Mouse (Mus musculus) neural tube, embryonic 11.5 days (tissue): ENCODE data around the gene Zfp683. TPM values are rescaled to one million over a fixed set of nuclear protein-coding genes. Genes with fewer than 3 reads are reported as not detected.
A peak's percentile ranks its signal among the peaks of the same experiment; 100 is the strongest.

ENCODE experiments used
- ATAC-seq: fragments of 200-750 bp; cut with Nextera tagmentation; 2 replicates; pipeline ENCODE4 v1.8.0; 2017; ENCODE audit warnings: moderate number of reproducible peaks, mild to moderate bottlenecking, moderate TSS enrichment, moderate library complexity; ENCODE audit not compliant: insufficient read depth, low FRiP score, low TSS enrichment
- DNase-seq: peaks from one replicate; pipeline ENCODE4 v3.0.0-alpha.2; 2015; ENCODE audit warnings: low spot score
- H3K27ac ChIP-seq: fragments of 300-500 bp; sonication (generic); 2 replicates; pipeline ENCODE4 v1.5.1; 2014; ENCODE audit warnings: low read depth, mild to moderate bottlenecking, low read length
- H3K27me3 ChIP-seq: fragments of 300-500 bp; sonication (generic); 2 replicates; pipeline ENCODE4 v1.6.1; 2014; ENCODE audit warnings: mild to moderate bottlenecking, low read length, mixed read lengths; ENCODE audit not compliant: control insufficient read depth, insufficient read depth
- H3K36me3 ChIP-seq: fragments of 300-500 bp; sonication (generic); 2 replicates; pipeline ENCODE4 v1.6.1; 2014; ENCODE audit warnings: mild to moderate bottlenecking, low read length, moderate library complexity, mixed read lengths; ENCODE audit not compliant: control insufficient read depth, insufficient read depth
- H3K4me1 ChIP-seq: fragments of 300-500 bp; sonication (generic); 2 replicates; pipeline ENCODE4 v1.6.1; 2014; ENCODE audit warnings: low read length, mixed read lengths; ENCODE audit not compliant: control insufficient read depth, insufficient read depth
- H3K4me2 ChIP-seq: fragments of 300-500 bp; sonication (generic); 2 replicates; pipeline ENCODE4 v1.6.1; 2014; ENCODE audit warnings: low read depth, mild to moderate bottlenecking, moderate library complexity
- H3K4me3 ChIP-seq: fragments of 300-500 bp; sonication (generic); 2 replicates; pipeline ENCODE4 v1.5.1; 2014; ENCODE audit warnings: low read depth, low read length
- H3K9ac ChIP-seq: fragments of 300-500 bp; sonication (generic); 2 replicates; pipeline ENCODE4 v1.6.1; 2014; ENCODE audit warnings: mild to moderate bottlenecking, low read length
- H3K9me3 ChIP-seq: fragments of 300-500 bp; sonication (generic); 2 replicates; pipeline ENCODE4 v1.6.1; 2016; ENCODE audit warnings: low read length; ENCODE audit not compliant: control insufficient read depth
- WGBS: fragments of 180-500 bp; shearing (Covaris S2); extraction: QIAGEN DNeasy Blood & Tissue Kit; methylation state at CpG from one replicate; pipeline ENCODE4 v1.1.7; 2014; 5-methylcytosine and 5-hydroxymethylcytosine counted together
- polyA plus RNA-seq: library from polyadenylated mRNA; unstranded; fragments of >200 nt; fragmentation: Nextera tagmentation; extraction: Ambion mirVana; gene quantifications from 2 replicates; pipeline ENCODE4 v1.2.1, GENCODE M21; 2014

Gene Zfp683
- not detected in 2 replicates for polyA plus RNA-seq

DNA sequence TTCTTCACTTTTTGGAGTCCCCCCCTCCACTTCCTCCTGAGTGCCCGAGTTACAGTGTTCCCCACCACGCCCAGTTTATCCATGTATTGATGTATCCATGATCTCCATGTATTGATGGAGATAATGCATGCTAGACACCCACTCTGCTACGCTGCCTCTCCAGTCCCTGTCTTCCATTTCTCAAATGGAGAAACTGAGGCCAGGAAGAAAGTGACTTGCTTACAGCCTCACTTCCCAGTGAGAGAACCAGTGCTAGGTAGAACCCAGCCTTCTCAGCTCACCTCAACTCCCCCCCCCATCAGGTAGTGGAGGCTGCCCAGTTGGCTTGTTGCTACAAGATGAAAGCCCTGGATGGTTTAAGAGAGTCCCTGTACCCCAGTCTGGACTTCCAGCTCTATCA, at the start of gene Zfp683:
TSS of gene Zfp683 (plus strand) at position 301 of the 400 bp plus-strand sequence.
- ATAC-seq = no peak
- 85% methylated on average over 3 of the region's 3 CpGs for WGBS
- no peaks in the 10 kb centered on the region for H3K36me3 ChIP-seq
- H3K9me3 ChIP-seq = no peaks in the 10 kb centered on the region
- DNase-seq = no peak
- no peak within 1 kb of the TSS for H3K27ac ChIP-seq
- no peaks in the 10 kb centered on the region for H3K4me1 ChIP-seq
- no peak within 1 kb of the TSS for H3K9ac ChIP-seq
- no peak within 1 kb of the TSS for H3K4me2 ChIP-seq
- no peaks in the 10 kb centered on the region for H3K27me3 ChIP-seq
- H3K4me3 ChIP-seq = no peak within 1 kb of the TSS

DNA sequence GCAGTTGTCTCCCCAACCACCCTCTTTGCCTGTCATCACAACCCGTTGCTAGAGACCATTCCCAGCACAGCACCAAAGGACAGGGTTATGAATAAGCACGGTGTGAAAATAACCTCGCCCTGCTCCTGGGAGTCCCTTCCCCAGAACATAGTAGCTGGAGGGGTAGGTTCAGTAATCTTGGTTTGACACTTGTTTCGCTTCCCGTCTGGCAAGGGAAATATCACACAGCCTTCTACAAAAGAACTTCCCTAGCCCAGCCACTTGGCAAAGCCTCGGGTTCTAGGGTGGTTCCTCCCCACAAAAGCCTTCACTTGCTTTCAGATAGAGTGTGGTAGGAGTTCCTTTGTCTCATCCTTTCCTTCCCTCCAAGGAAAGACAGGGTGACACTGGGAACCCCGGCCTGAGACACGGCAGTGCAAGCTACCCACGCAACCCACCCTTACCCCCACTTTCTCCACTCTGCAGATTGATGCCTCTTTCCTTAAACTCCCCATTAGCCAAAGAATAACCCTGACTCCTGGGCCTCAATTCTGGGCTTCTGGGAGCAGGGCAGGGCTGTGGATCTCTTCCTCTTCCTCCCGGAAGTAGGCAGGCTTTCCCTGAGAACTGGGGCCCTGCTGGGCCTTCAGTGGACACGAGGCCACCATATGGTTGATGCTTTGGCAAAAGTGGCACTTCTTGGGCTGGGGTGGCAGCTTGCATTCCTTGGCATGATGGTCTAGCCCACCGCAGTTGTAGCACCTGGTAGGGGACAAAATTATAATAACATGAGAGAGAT, 47.9 kb upstream of the Zfp683 start:
- Histone ChIP-seq H3K36me3 (no peaks in the 10 kb centered on the region), H3K4me2 (no peak overlapping the region), H3K4me3 (no peak overlapping the region), H3K27me3 (no peaks in the 10 kb centered on the region), H3K4me1 (no peaks in the 10 kb centered on the region), H3K27ac (no peak overlapping the region), H3K9me3 (no peaks in the 10 kb centered on the region), H3K9ac (no peak overlapping the region)
- DNase-seq (no peak), ATAC-seq (no peak)
- WGBS = 85% methylated on average over 12 of the region's 12 CpGs

- ATAC-seq (no peak), DNase-seq (no peak)
- no peaks in the 10 kb centered on the region for H3K9me3 ChIP-seq
- H3K27ac ChIP-seq = no peak overlapping the region
- H3K36me3 ChIP-seq = no peaks in the 10 kb centered on the region
- no peaks in the 10 kb centered on the region for H3K4me1 ChIP-seq
- WGBS = 94% methylated on average over 3 of the region's 3 CpGs
- no peaks in the 10 kb centered on the region for H3K27me3 ChIP-seq
- H3K9ac ChIP-seq = no peak overlapping the region
- no peak overlapping the region for H3K4me3 ChIP-seq
- no peak overlapping the region for H3K4me2 ChIP-seq
These were observed 46.8 kb upstream of the Zfp683 start for GRCm38 (mm10) chr4:134006845-134007244.

GRCm38 (mm10) chr4:134009709-134010108, 43.9 kb upstream of the Zfp683 start:
- Histone ChIP-seq H3K4me3 (no peak overlapping the region), H3K36me3 (no peaks in the 10 kb centered on the region), H3K9me3 (no peaks in the 10 kb centered on the region), H3K9ac (no peak overlapping the region), H3K27ac (no peak overlapping the region), H3K4me1 (no peaks in the 10 kb centered on the region), H3K27me3 (no peaks in the 10 kb centered on the region), H3K4me2 (no peak overlapping the region)
- DNase-seq (no peak), ATAC-seq (no peak)
- WGBS = 79% methylated on average over 6 of the region's 6 CpGs

DNA sequence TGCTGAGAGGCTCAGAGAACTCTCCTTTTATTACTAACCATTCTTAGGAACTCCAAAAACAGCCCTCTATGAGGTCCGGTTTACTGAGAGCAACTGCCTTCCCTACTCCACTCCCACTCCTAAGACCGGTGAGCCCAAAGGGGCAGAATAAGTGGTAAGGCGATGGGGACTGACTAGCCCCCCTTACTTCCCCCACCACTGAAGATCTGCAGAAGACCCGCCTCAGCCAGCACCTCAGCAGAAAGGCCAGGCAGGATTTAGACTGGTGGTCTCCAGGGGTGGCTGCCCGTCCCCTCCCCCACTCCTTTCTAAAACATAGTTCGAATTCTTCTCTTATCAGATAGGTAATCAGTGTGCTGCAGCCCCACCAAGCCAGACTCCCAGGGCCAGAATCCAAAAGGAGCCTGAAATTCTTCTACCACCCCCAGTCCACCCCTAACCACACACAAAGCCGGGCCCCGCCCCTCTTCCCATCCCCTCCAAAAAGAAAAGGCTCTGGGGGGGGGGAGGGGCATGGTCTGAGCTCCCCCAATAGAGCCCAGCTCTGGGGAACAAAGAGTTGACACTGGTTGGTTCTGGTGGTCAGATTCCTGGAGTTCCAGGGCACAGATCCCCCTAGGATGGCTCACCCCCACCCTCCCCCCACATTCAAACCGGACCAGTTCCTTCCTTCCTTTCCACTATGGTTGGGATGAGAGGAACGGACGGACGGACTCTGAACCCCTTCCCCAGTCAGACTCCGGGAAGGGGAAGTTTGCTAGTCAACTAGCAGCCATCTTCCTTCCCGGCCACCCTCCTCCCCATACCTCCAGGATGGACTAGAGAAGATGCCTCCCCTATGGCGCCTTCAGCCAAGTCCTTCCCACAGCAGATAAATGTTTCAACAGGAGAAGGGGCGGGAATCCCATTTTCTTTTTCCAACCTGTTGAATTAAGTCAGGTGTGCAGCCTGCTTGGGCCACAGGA, 41.9 kb upstream of the Zfp683 start:
- H3K36me3 ChIP-seq = no peaks in the 10 kb centered on the region
- H3K27ac ChIP-seq = no peak overlapping the region
- H3K4me1 ChIP-seq = peaks cover 8% of the 10 kb centered on the region
- H3K4me2 ChIP-seq = no peak overlapping the region
- no peak for ATAC-seq
- H3K9ac ChIP-seq = no peak overlapping the region
- no peaks in the 10 kb centered on the region for H3K9me3 ChIP-seq
- DNase-seq = no peak
- H3K4me3 ChIP-seq = no peak overlapping the region
- 17% methylated on average over 16 of the region's 16 CpGs for WGBS
- no peaks in the 10 kb centered on the region for H3K27me3 ChIP-seq

DNA sequence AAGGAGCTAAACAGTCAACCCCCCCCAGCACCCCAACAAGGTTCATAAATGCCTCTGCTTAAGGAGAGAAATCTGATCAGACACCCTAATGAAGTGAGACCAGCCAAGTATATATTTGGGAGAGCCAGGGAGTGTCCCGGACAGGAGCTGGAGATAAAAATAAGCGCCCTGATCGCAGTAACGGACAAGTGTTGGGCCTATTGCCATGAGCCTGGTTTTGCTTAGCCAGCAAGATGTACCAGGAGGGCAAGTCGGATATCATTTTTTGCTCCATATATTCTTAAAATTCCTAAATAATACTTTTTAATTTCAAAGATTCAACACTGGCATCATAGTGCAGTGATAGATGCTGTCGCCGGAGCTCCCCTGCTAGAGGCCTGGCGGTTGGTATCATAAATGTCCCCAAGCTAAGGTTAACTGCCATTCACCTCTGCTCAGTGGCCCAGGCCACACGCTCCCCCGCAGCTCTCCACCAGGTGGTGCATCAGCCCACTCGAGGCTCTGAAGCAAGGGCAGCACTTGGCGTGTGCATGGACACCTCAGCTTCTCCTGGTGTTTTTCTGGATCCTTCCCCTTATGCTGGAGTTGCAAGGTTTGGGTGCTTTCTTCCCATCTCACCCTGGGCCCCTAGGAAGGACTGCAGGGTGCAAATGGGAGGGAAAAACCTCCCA, 40.6 kb upstream of the Zfp683 start:
- Histone ChIP-seq H3K27me3 (no peaks in the 10 kb centered on the region), H3K4me3 (no peak overlapping the region), H3K4me1 (peaks cover 20% of the 10 kb centered on the region), H3K27ac (no peak overlapping the region), H3K36me3 (no peaks in the 10 kb centered on the region), H3K9me3 (no peaks in the 10 kb centered on the region), H3K4me2 (no peak overlapping the region), H3K9ac (no peak overlapping the region)
- 48% methylated on average over 12 of the region's 12 CpGs for WGBS
- DNase-seq (peak; percentile 30), ATAC-seq (no peak)

GRCm38 (mm10) chr4:134016208-134016607, 37.4 kb upstream of the Zfp683 start:
- ATAC-seq = no peak
- 3% methylated on average over 7 of the region's 7 CpGs for WGBS

GRCm38 (mm10) chr4:134016767-134017166, 36.9 kb upstream of the Zfp683 start:
- Histone ChIP-seq H3K4me2 (peak overlapping the region; percentile 70), H3K4me1 (peaks cover 36% of the 10 kb centered on the region), H3K9me3 (no peaks in the 10 kb centered on the region), H3K36me3 (no peaks in the 10 kb centered on the region), H3K9ac (peak overlapping the region; percentile 39; the same call in 1 of the 2 replicates), H3K27me3 (no peaks in the 10 kb centered on the region), H3K4me3 (peak overlapping the region; percentile 43), H3K27ac (peak overlapping the region; percentile 65)
- 0% methylated on average over 8 of the region's 8 CpGs for WGBS
- DNase-seq (peak; percentile 44), ATAC-seq (no peak)

More at GRCm38 (mm10) chr4:134016208-134016607, 37.4 kb upstream of the Zfp683 start:
- no peak for DNase-seq
- Histone ChIP-seq H3K27ac (no peak overlapping the region), H3K27me3 (no peaks in the 10 kb centered on the region), H3K36me3 (no peaks in the 10 kb centered on the region), H3K4me3 (no peak overlapping the region), H3K4me1 (peaks cover 36% of the 10 kb centered on the region), H3K9ac (0 out of 2 replicates have a peak overlapping the region, but pooled peaks have one; percentile 22), H3K9me3 (no peaks in the 10 kb centered on the region), H3K4me2 (peak overlapping the region; percentile 70)
